Mouse (Mus musculus) heart, embryonic 13.5 days (tissue): ENCODE measurements at regions not wholly inside any gene's neighbourhood (a gene's known extent, or its start where the extent isn't known, plus 50 kb on each side); places are given as distances from the start of the nearest gene placed in this dataset.
A peak's percentile ranks its signal among the peaks of the same experiment; 100 is the strongest.

Experiments used
- ATAC-seq: fragments of 200-750 bp; cut with Nextera tagmentation; 2 replicates; pipeline ENCODE4 v1.8.0; 2017; ENCODE audit warnings: moderate TSS enrichment; ENCODE audit not compliant: insufficient number of reproducible peaks, low FRiP score, low TSS enrichment; ENCODE audit errors: extremely low read depth
- H3K27ac ChIP-seq: fragments of 300-500 bp; sonication (generic); replicated peaks from 2 replicates; pipeline ENCODE4 v1.5.1; 2015; ENCODE audit warnings: moderate library complexity, mild to moderate bottlenecking, inconsistent platforms
- H3K27me3 ChIP-seq: fragments of 300-500 bp; sonication (generic); replicated peaks from 2 replicates; pipeline ENCODE4 v1.6.1; 2015; ENCODE audit warnings: mild to moderate bottlenecking, inconsistent platforms
- H3K36me3 ChIP-seq: fragments of 300-500 bp; sonication (generic); 2 replicates; pipeline ENCODE4 v1.6.1; 2015; ENCODE audit warnings: mild to moderate bottlenecking, inconsistent platforms
- H3K4me1 ChIP-seq: fragments of 300-500 bp; sonication (generic); 2 replicates; pipeline ENCODE4 v1.6.1; 2015; ENCODE audit warnings: inconsistent platforms
- H3K4me2 ChIP-seq: fragments of 300-500 bp; sonication (generic); 2 replicates; pipeline ENCODE4 v1.6.1; 2015; ENCODE audit warnings: inconsistent platforms, mild to moderate bottlenecking, moderate library complexity
- H3K4me3 ChIP-seq: fragments of 300-500 bp; sonication (generic); 2 replicates; pipeline ENCODE4 v1.5.1; 2015; ENCODE audit warnings: moderate library complexity, mild to moderate bottlenecking, inconsistent platforms
- H3K9ac ChIP-seq: fragments of 300-500 bp; sonication (generic); 2 replicates; pipeline ENCODE4 v1.6.1; 2015; ENCODE audit warnings: inconsistent platforms, mild to moderate bottlenecking, moderate library complexity
- H3K9me3 ChIP-seq: fragments of 300-500 bp; sonication (generic); 2 replicates; pipeline ENCODE4 v1.6.1; 2016; ENCODE audit warnings: inconsistent platforms
- WGBS: fragments of 180-500 bp; shearing (Covaris S2); methylation state at CpG from one replicate; pipeline ENCODE4 v1.1.7; 2015; ENCODE audit warnings: mixed read lengths; 5-methylcytosine and 5-hydroxymethylcytosine counted together

GRCm38 (mm10) chr10:115664567-115664966, 77.0 kb upstream of the Lgr5 start:
- Histone ChIP-seq H3K4me1 (no peaks in the 10 kb centered on the region), H3K27me3 (no peaks in the 10 kb centered on the region), H3K27ac (no peak overlapping the region), H3K9me3 (no peaks in the 10 kb centered on the region), H3K4me3 (no peak overlapping the region), H3K4me2 (no peak overlapping the region), H3K36me3 (no peaks in the 10 kb centered on the region), H3K9ac (no peak overlapping the region)
- WGBS, result 79% methylated on average over 19 of the region's 19 CpGs
- no peak for ATAC-seq

- H3K9me3 ChIP-seq, result no peaks in the 10 kb centered on the region
- H3K4me1 ChIP-seq, result no peaks in the 10 kb centered on the region
- ATAC-seq, result no peak
- H3K27ac ChIP-seq, result no peak overlapping the region
- H3K27me3 ChIP-seq, result no peaks in the 10 kb centered on the region
- no peaks in the 10 kb centered on the region for H3K36me3 ChIP-seq
- WGBS, result 82% methylated on average over 2 of the region's 2 CpGs
- H3K4me3 ChIP-seq, result no peak overlapping the region
- H3K9ac ChIP-seq, result no peak overlapping the region
- H3K4me2 ChIP-seq, result no peak overlapping the region
Observed at GRCm38 (mm10) chr10:115676661-115677060, 89.1 kb upstream of the Lgr5 start.

- Histone ChIP-seq H3K9ac (no peak overlapping the region), H3K36me3 (no peaks in the 10 kb centered on the region), H3K4me2 (no peak overlapping the region), H3K9me3 (no peaks in the 10 kb centered on the region), H3K27me3 (no peaks in the 10 kb centered on the region), H3K4me3 (no peak overlapping the region), H3K4me1 (no peaks in the 10 kb centered on the region), H3K27ac (no peak overlapping the region)
- 67% methylated on average over 6 of the region's 6 CpGs for WGBS
- no peak for ATAC-seq
Observed at GRCm38 (mm10) chr10:115681115-115681514, 93.5 kb upstream of the Lgr5 start.

- no peaks in the 10 kb centered on the region for H3K36me3 ChIP-seq
- H3K27me3 ChIP-seq, result no peaks in the 10 kb centered on the region
- no peak overlapping the region for H3K9ac ChIP-seq
- no peaks in the 10 kb centered on the region for H3K4me1 ChIP-seq
- H3K9me3 ChIP-seq, result no peaks in the 10 kb centered on the region
- no peak overlapping the region for H3K4me2 ChIP-seq
- ATAC-seq, result no peak
- 79% methylated on average over 4 of the region's 4 CpGs for WGBS
- H3K27ac ChIP-seq, result no peak overlapping the region
- H3K4me3 ChIP-seq, result no peak overlapping the region
Observed at GRCm38 (mm10) chr10:115691939-115692338, 104.4 kb upstream of the Lgr5 start.

GRCm38 (mm10) chr10:115693986-115694833, 106.6 kb upstream of the Lgr5 start:
- WGBS, result 85% methylated on average over 22 of the region's 22 CpGs
- ATAC-seq, result no peak

GRCm38 (mm10) chr10:115702358-115702757, 114.3 kb upstream of the Tspan8 start:
- Histone ChIP-seq H3K4me3 (no peak overlapping the region), H3K27ac (no peak overlapping the region), H3K27me3 (no peaks in the 10 kb centered on the region), H3K9me3 (no peaks in the 10 kb centered on the region), H3K4me2 (no peak overlapping the region), H3K4me1 (no peaks in the 10 kb centered on the region), H3K36me3 (no peaks in the 10 kb centered on the region), H3K9ac (no peak overlapping the region)
- 78% methylated on average over 3 of the region's 3 CpGs for WGBS
- no peak for ATAC-seq

More at GRCm38 (mm10) chr10:115693986-115694833, 106.6 kb upstream of the Lgr5 start:
- Histone ChIP-seq H3K36me3 (no peaks in the 10 kb centered on the region), H3K9ac (no peak overlapping the region), H3K27me3 (no peaks in the 10 kb centered on the region), H3K4me2 (no peak overlapping the region), H3K4me1 (no peaks in the 10 kb centered on the region), H3K27ac (no peak overlapping the region), H3K4me3 (no peak overlapping the region), H3K9me3 (no peaks in the 10 kb centered on the region)

- H3K4me3 ChIP-seq, result no peak overlapping the region
- H3K4me2 ChIP-seq, result peak overlapping the region; percentile 18
- H3K27ac ChIP-seq, result no peak overlapping the region
- no peaks in the 10 kb centered on the region for H3K9me3 ChIP-seq
- H3K9ac ChIP-seq, result no peak overlapping the region
- H3K4me1 ChIP-seq, result no peaks in the 10 kb centered on the region
- 64% methylated on average over 14 of the region's 14 CpGs for WGBS
- ATAC-seq, result no peak
- H3K27me3 ChIP-seq, result no peaks in the 10 kb centered on the region
- H3K36me3 ChIP-seq, result no peaks in the 10 kb centered on the region
Observed at GRCm38 (mm10) chr10:115708623-115709022, 108.0 kb upstream of the Tspan8 start.

GRCm38 (mm10) chr10:115713896-115714295, 102.7 kb upstream of the Tspan8 start:
- Histone ChIP-seq H3K27me3 (no peaks in the 10 kb centered on the region), H3K4me2 (no peak overlapping the region), H3K36me3 (no peaks in the 10 kb centered on the region), H3K27ac (no peak overlapping the region), H3K9me3 (no peaks in the 10 kb centered on the region), H3K4me3 (no peak overlapping the region), H3K4me1 (no peaks in the 10 kb centered on the region), H3K9ac (no peak overlapping the region)
- WGBS, result 41% methylated on average over 6 of the region's 6 CpGs
- no peak for ATAC-seq

GRCm38 (mm10) chr10:115716178-115716577, 100.5 kb upstream of the Tspan8 start:
- H3K4me2 ChIP-seq, result no peak overlapping the region
- H3K36me3 ChIP-seq, result no peaks in the 10 kb centered on the region
- H3K4me3 ChIP-seq, result no peak overlapping the region
- no peak overlapping the region for H3K27ac ChIP-seq
- WGBS, result 63% methylated on average over 9 of the region's 9 CpGs
- no peaks in the 10 kb centered on the region for H3K9me3 ChIP-seq
- no peak for ATAC-seq
- H3K9ac ChIP-seq, result no peak overlapping the region
- H3K27me3 ChIP-seq, result no peaks in the 10 kb centered on the region
- no peaks in the 10 kb centered on the region for H3K4me1 ChIP-seq

GRCm38 (mm10) chr10:115717064-115717463, 99.6 kb upstream of the Tspan8 start:
- 77% methylated on average over 8 of the region's 8 CpGs for WGBS
- H3K9me3 ChIP-seq, result no peaks in the 10 kb centered on the region
- H3K27me3 ChIP-seq, result no peaks in the 10 kb centered on the region
- no peak overlapping the region for H3K4me2 ChIP-seq
- no peak for ATAC-seq
- no peak overlapping the region for H3K4me3 ChIP-seq
- no peaks in the 10 kb centered on the region for H3K4me1 ChIP-seq
- no peaks in the 10 kb centered on the region for H3K36me3 ChIP-seq
- no peak overlapping the region for H3K27ac ChIP-seq
- H3K9ac ChIP-seq, result no peak overlapping the region

GRCm38 (mm10) chr10:115722589-115722988, 94.0 kb upstream of the Tspan8 start:
- Histone ChIP-seq H3K4me3 (no peak overlapping the region), H3K36me3 (no peaks in the 10 kb centered on the region)
- 41% methylated on average over 3 of the region's 3 CpGs for WGBS

More at GRCm38 (mm10) chr10:115722589-115722988, 94.0 kb upstream of the Tspan8 start:
- no peaks in the 10 kb centered on the region for H3K9me3 ChIP-seq
- no peak overlapping the region for H3K9ac ChIP-seq
- no peaks in the 10 kb centered on the region for H3K27me3 ChIP-seq
- H3K27ac ChIP-seq, result no peak overlapping the region
- ATAC-seq, result no peak
- H3K4me1 ChIP-seq, result no peaks in the 10 kb centered on the region
- H3K4me2 ChIP-seq, result no peak overlapping the region
